Mouse (Mus musculus) CD4-positive naive resting alpha-beta T cell, adult 57 days (primary cell): Measurements from ENCODE around the gene Cyp39a1. TPM values are rescaled to one million over a fixed set of nuclear protein-coding genes. Genes with fewer than 3 reads are reported as not detected.

Experiments
- total RNA-seq: library from RNA; stranded (reverse); gene quantifications from one replicate; pipeline ENCODE4 v1.2.4, GENCODE M21; 2023

Cyp39a1 gene
- total RNA-seq: 4.6 TPM

GRCm38 (mm10) chr17:43667290-43667843 is at the start of gene Cyp39a1:
Gene Cyp39a1, plus strand, starts transcription at chr17:43667425.

GRCm38 (mm10) chr17:43629496-43630426 is 37.5 kb upstream of the Cyp39a1 start, which contains the start of gene Tdrd6:
Gene Tdrd6, minus strand, starts transcription at chr17:43630299.

GRCm38 (mm10) chr17:43666576-43667289 is 492 bp upstream of the Cyp39a1 start, which contains the start of gene Slc25a27:
Gene Slc25a27, minus strand, starts transcription at chr17:43667214.

Other genes with a start within 250 kb of the Cyp39a1 start
- not detected for gene Mep1a, start 164.6 kb upstream of the Cyp39a1 start, total RNA-seq
- gene Ankrd66, start 123.8 kb upstream of the Cyp39a1 start, total RNA-seq: not detected
- gene Pla2g7, start 99.3 kb upstream of the Cyp39a1 start, total RNA-seq: 2.9 TPM
- gene Tdrd6, start 37.1 kb upstream of the Cyp39a1 start, total RNA-seq: 0.09 TPM
- 15.9 TPM for gene Slc25a27, start 211 bp upstream of the Cyp39a1 start, total RNA-seq
- not detected for gene Rcan2, start 133.9 kb downstream of the Cyp39a1 start, total RNA-seq